Mouse (Mus musculus) lung, postnatal 0 days (tissue): ENCODE results near the gene Bves.

ENCODE experiments used
- CTCF ChIP-seq: IDR thresholded peaks from 2 replicates; pipeline ENCODE4 v1.5.1; 2016; ENCODE audit warnings: antibody characterized with exemption, mild to moderate bottlenecking
- EP300 ChIP-seq: IDR thresholded peaks from 2 replicates; pipeline ENCODE4 v1.6.1; 2016; ENCODE audit warnings: antibody characterized with exemption, mild to moderate bottlenecking, control low read depth

DNA sequence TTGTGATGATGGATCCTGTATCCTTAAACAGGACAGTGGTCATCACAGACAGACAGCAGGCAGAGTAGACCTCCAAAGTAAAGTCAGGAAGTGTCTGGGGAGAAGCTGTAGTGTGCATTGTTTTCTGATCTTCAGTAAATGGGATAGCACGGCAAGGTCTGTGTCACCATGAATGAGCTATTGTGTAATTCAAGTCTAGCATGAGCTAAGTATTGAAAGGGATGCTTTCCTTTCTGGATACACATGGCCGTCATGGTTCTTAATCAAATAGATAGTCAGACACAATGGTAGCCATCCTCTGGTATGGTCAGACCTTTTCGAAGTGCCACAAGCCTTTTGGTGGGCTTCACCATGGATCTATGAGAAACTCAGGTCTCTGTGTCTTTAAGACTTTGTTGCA lies 15.3 kb upstream of the Bves start:
- no peak for TF ChIP-seq EP300
- TF ChIP-seq CTCF: no peak
